Mouse (Mus musculus): ENCODE results near the gene Wdr62. TPM values are rescaled to one million over a fixed set of nuclear protein-coding genes. Genes with fewer than 3 reads are reported as not detected.
A peak's percentile ranks its signal among the peaks of the same experiment; 100 is the strongest.

Gene Wdr62
- polyA plus RNA-seq, 1 experiment: 4.6 TPM

- H3K4me3 ChIP-seq (ENCODE audit: insufficient read depth, low read depth, low read length): no peak overlapping the region
Measured at GRCm38 (mm10) chr7:30289071-30289713, 9.0 kb upstream of the Wdr62 start.

GRCm38 (mm10) chr7:30288046-30288445, 7.8 kb upstream of the Wdr62 start:
- Histone ChIP-seq H3K4me1 (ENCODE audit: control insufficient read depth, insufficient read depth, insufficient read length, low read length) (no peaks in the 10 kb centered on the region), H3K4me3 (ENCODE audit: insufficient read depth, low read depth, low read length) (no peak overlapping the region), H3K27ac (replicated peaks; ENCODE audit: low read depth, low read length) (no peak overlapping the region)

More at GRCm38 (mm10) chr7:30289071-30289713, 9.0 kb upstream of the Wdr62 start:
- H3K27ac ChIP-seq (replicated peaks; ENCODE audit: low read depth, low read length): no peak overlapping the region
- H3K4me1 ChIP-seq (ENCODE audit: control insufficient read depth, insufficient read depth, insufficient read length, low read length): peaks cover 4% of the 10 kb centered on the region; the same call in 1 of the 2 replicates

- no peaks in the 10 kb centered on the region for H3K4me1 ChIP-seq (ENCODE audit: control insufficient read depth, insufficient read depth, insufficient read length, low read length)
- no peak overlapping the region for H3K27ac ChIP-seq (replicated peaks; ENCODE audit: low read depth, low read length)
- no peak overlapping the region for H3K4me3 ChIP-seq (ENCODE audit: insufficient read depth, low read depth, low read length)
Measured at GRCm38 (mm10) chr7:30286701-30287410, 6.6 kb upstream of the Wdr62 start.

GRCm38 (mm10) chr7:30282740-30283139, 2.5 kb upstream of the Wdr62 start:
- Histone ChIP-seq H3K4me1 (ENCODE audit: control insufficient read depth, insufficient read depth, insufficient read length, low read length) (no peaks in the 10 kb centered on the region), H3K4me3 (ENCODE audit: insufficient read depth, low read depth, low read length) (no peak overlapping the region), H3K27ac (replicated peaks; ENCODE audit: low read depth, low read length) (no peak overlapping the region)

- no peak overlapping the region for H3K4me3 ChIP-seq (ENCODE audit: insufficient read depth, low read depth, low read length)
- H3K27ac ChIP-seq (replicated peaks; ENCODE audit: low read depth, low read length): no peak overlapping the region
- no peaks in the 10 kb centered on the region for H3K4me1 ChIP-seq (ENCODE audit: control insufficient read depth, insufficient read depth, insufficient read length, low read length)
Measured at GRCm38 (mm10) chr7:30281522-30281921, 1.3 kb upstream of the Wdr62 start.

GRCm38 (mm10) chr7:30280670-30281138, 485 bp upstream of the Wdr62 start:
- peak overlapping the region; percentile 69 for H3K4me3 ChIP-seq (ENCODE audit: insufficient read depth, low read depth, low read length)

GRCm38 (mm10) chr7:30279536-30279935, 683 bp downstream of the Wdr62 start:
- H3K4me3 ChIP-seq (ENCODE audit: insufficient read depth, low read depth, low read length): peak overlapping the region; percentile 77
- H3K4me1 ChIP-seq (ENCODE audit: control insufficient read depth, insufficient read depth, insufficient read length, low read length): no peaks in the 10 kb centered on the region
- H3K27ac ChIP-seq (replicated peaks; ENCODE audit: low read depth, low read length): peak overlapping the region; percentile 41; the same call in 1 of the 2 replicates

More at GRCm38 (mm10) chr7:30280670-30281138, 485 bp upstream of the Wdr62 start:
- Histone ChIP-seq H3K4me1 (ENCODE audit: control insufficient read depth, insufficient read depth, insufficient read length, low read length) (no peaks in the 10 kb centered on the region), H3K27ac (replicated peaks; ENCODE audit: low read depth, low read length) (peak overlapping the region; percentile 96)

- Histone ChIP-seq H3K4me3 (ENCODE audit: insufficient read depth, low read depth, low read length) (no peak overlapping the region), H3K4me1 (ENCODE audit: control insufficient read depth, insufficient read depth, insufficient read length, low read length) (no peaks in the 10 kb centered on the region), H3K27ac (replicated peaks; ENCODE audit: low read depth, low read length) (peak overlapping the region; percentile 41; the same call in 1 of the 2 replicates)
Measured at GRCm38 (mm10) chr7:30278911-30279310, 1.3 kb downstream of the Wdr62 start.

GRCm38 (mm10) chr7:30274383-30274782, 5.8 kb downstream of the Wdr62 start:
- Histone ChIP-seq H3K27ac (replicated peaks; ENCODE audit: low read depth, low read length) (no peak overlapping the region), H3K4me1 (ENCODE audit: control insufficient read depth, insufficient read depth, insufficient read length, low read length) (no peaks in the 10 kb centered on the region)

GRCm38 (mm10) chr7:30269641-30270040, 10.6 kb downstream of the Wdr62 start:
- no peaks in the 10 kb centered on the region for H3K4me1 ChIP-seq (ENCODE audit: control insufficient read depth, insufficient read depth, insufficient read length, low read length)
- H3K4me3 ChIP-seq (ENCODE audit: insufficient read depth, low read depth, low read length): no peak overlapping the region
- H3K27ac ChIP-seq (replicated peaks; ENCODE audit: low read depth, low read length): no peak overlapping the region

More at GRCm38 (mm10) chr7:30274383-30274782, 5.8 kb downstream of the Wdr62 start:
- H3K4me3 ChIP-seq (ENCODE audit: insufficient read depth, low read depth, low read length): no peak overlapping the region

- Histone ChIP-seq H3K4me3 (ENCODE audit: insufficient read depth, low read depth, low read length) (no peak overlapping the region), H3K4me1 (ENCODE audit: control insufficient read depth, insufficient read depth, insufficient read length, low read length) (no peaks in the 10 kb centered on the region), H3K27ac (replicated peaks; ENCODE audit: low read depth, low read length) (no peak overlapping the region)
Measured at GRCm38 (mm10) chr7:30266780-30267179, 13.4 kb downstream of the Wdr62 start.

GRCm38 (mm10) chr7:30265935-30266334, 14.3 kb downstream of the Wdr62 start:
- Histone ChIP-seq H3K4me3 (ENCODE audit: insufficient read depth, low read depth, low read length) (no peak overlapping the region), H3K27ac (replicated peaks; ENCODE audit: low read depth, low read length) (no peak overlapping the region), H3K4me1 (ENCODE audit: control insufficient read depth, insufficient read depth, insufficient read length, low read length) (no peaks in the 10 kb centered on the region)

- Histone ChIP-seq H3K4me1 (ENCODE audit: control insufficient read depth, insufficient read depth, insufficient read length, low read length) (no peaks in the 10 kb centered on the region), H3K27ac (replicated peaks; ENCODE audit: low read depth, low read length) (no peak overlapping the region), H3K4me3 (ENCODE audit: insufficient read depth, low read depth, low read length) (no peak overlapping the region)
Measured at GRCm38 (mm10) chr7:30265531-30265930, 14.7 kb downstream of the Wdr62 start.

GRCm38 (mm10) chr7:30265041-30265440, 15.2 kb downstream of the Wdr62 start:
- H3K4me1 ChIP-seq (ENCODE audit: control insufficient read depth, insufficient read depth, insufficient read length, low read length): no peaks in the 10 kb centered on the region
- H3K4me3 ChIP-seq (ENCODE audit: insufficient read depth, low read depth, low read length): no peak overlapping the region
- no peak overlapping the region for H3K27ac ChIP-seq (replicated peaks; ENCODE audit: low read depth, low read length)

- H3K4me1 ChIP-seq (ENCODE audit: control insufficient read depth, insufficient read depth, insufficient read length, low read length): peaks cover 4% of the 10 kb centered on the region
- H3K27ac ChIP-seq (replicated peaks; ENCODE audit: low read depth, low read length): peak overlapping the region; percentile 82
- peak overlapping the region; percentile 36 for H3K4me3 ChIP-seq (ENCODE audit: insufficient read depth, low read depth, low read length)
Measured at GRCm38 (mm10) chr7:30251956-30252954, 28.0 kb downstream of the Wdr62 start.

All from brown adipose tissue, adult 24 weeks (tissue).